Mouse (Mus musculus) intestine, postnatal 0 days (tissue): ENCODE measurements around the gene Daw1. TPM values are rescaled to one million over a fixed set of nuclear protein-coding genes. Genes with fewer than 3 reads are reported as not detected.
A peak's percentile ranks its signal among the peaks of the same experiment; 100 is the strongest.

Experiments used
- ATAC-seq: fragments of 200-750 bp; cut with Nextera tagmentation; 2 replicates; pipeline ENCODE4 v1.8.0; 2017; ENCODE audit warnings: mild to moderate bottlenecking, moderate TSS enrichment, moderate library complexity
- H3K27ac ChIP-seq: fragments of 300-500 bp; sonication (generic); 2 replicates; pipeline ENCODE4 v1.5.1; 2014; ENCODE audit warnings: mild to moderate bottlenecking, low read depth, low read length, moderate library complexity
- H3K27me3 ChIP-seq: fragments of 300-500 bp; sonication (generic); replicated peaks from 2 replicates; pipeline ENCODE4 v1.6.1; 2014; ENCODE audit warnings: low read length, mixed read lengths; ENCODE audit not compliant: control insufficient read depth, insufficient read depth
- H3K36me3 ChIP-seq: fragments of 300-500 bp; sonication (generic); 2 replicates; pipeline ENCODE4 v1.6.1; 2014; ENCODE audit warnings: mild to moderate bottlenecking, moderate library complexity; ENCODE audit not compliant: control insufficient read depth, insufficient read depth
- H3K4me1 ChIP-seq: fragments of 300-500 bp; sonication (generic); replicated peaks from 2 replicates; pipeline ENCODE4 v1.6.1; 2014; ENCODE audit warnings: antibody characterized with exemption, low read length, mixed read lengths; ENCODE audit not compliant: control insufficient read depth, insufficient read depth
- H3K4me2 ChIP-seq: fragments of 300-500 bp; sonication (generic); replicated peaks from 2 replicates; pipeline ENCODE4 v1.6.1; 2014; ENCODE audit warnings: low read depth, mild to moderate bottlenecking, moderate library complexity
- H3K4me3 ChIP-seq: fragments of 300-500 bp; sonication (generic); 2 replicates; pipeline ENCODE4 v1.5.1; 2014; ENCODE audit warnings: low read depth, low read length
- H3K9ac ChIP-seq: fragments of 300-500 bp; sonication (generic); 2 replicates; pipeline ENCODE4 v1.6.1; 2014; ENCODE audit warnings: mild to moderate bottlenecking, low read depth, low read length
- H3K9me3 ChIP-seq: fragments of 300-500 bp; sonication (generic); 2 replicates; pipeline ENCODE4 v1.6.1; 2016; ENCODE audit warnings: mixed run types; ENCODE audit not compliant: control insufficient read depth
- CTCF ChIP-seq: sonication (generic); IDR thresholded peaks from 2 replicates; pipeline ENCODE4 v1.5.1; 2016; ENCODE audit warnings: low read depth, mild to moderate bottlenecking, control low read depth, antibody characterized with exemption, moderate library complexity
- WGBS: fragments of 180-500 bp; shearing (Covaris S2); extraction: QIAGEN DNeasy Blood & Tissue Kit; methylation state at CpG from one replicate; pipeline ENCODE4 v1.1.7; 2014; 5-methylcytosine and 5-hydroxymethylcytosine counted together
- polyA plus RNA-seq: library from polyadenylated mRNA; unstranded; fragments of >200 nt; fragmentation: Nextera tagmentation; extraction: Ambion mirVana; gene quantifications from 2 replicates; pipeline ENCODE4 v1.2.1, GENCODE M21; 2015

Gene Daw1
- polyA plus RNA-seq = not detected in 2 replicates

DNA sequence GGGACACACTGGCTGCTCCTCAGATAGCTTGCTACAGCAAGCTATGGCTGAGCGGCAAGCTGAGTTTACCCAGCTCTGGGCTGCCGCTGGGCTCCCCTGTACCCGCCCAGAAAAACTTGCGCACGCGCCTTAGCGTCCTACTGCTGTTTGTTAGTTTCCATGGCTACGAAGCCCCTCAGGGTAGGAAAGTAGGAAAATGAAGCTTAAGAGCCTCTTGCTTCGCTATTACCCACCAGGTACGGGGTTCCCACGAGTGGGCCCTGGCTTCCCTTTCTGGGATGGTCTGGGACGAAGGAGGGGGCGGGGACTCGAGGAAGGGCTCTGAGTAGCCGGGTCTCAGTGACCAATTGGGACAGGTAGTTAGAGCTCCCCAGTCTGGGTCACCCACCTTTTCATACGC is at the start of gene Daw1:
Gene Daw1, plus strand, starts transcription at position 150 of the 400 bp plus-strand sequence.
- no peak within 1 kb of the TSS for H3K27ac ChIP-seq
- ATAC-seq = peak; percentile 64; the same call in 1 of the 2 replicates
- 0 out of 2 replicates have a peak within 1 kb of the TSS, but pooled peaks have one; percentile 53 for H3K9ac ChIP-seq
- H3K9me3 ChIP-seq = no peaks in the 10 kb centered on the region
- no peaks in the 10 kb centered on the region for H3K36me3 ChIP-seq
- no peaks in the 10 kb centered on the region for H3K4me1 ChIP-seq
- H3K4me3 ChIP-seq = peak within 1 kb of the TSS; percentile 69
- WGBS = under 1% methylated on average over 16 of the region's 16 CpGs
- peak within 1 kb of the TSS; percentile 91 for H3K4me2 ChIP-seq
- no peaks in the 10 kb centered on the region for H3K27me3 ChIP-seq
- no peak for TF ChIP-seq CTCF

DNA sequence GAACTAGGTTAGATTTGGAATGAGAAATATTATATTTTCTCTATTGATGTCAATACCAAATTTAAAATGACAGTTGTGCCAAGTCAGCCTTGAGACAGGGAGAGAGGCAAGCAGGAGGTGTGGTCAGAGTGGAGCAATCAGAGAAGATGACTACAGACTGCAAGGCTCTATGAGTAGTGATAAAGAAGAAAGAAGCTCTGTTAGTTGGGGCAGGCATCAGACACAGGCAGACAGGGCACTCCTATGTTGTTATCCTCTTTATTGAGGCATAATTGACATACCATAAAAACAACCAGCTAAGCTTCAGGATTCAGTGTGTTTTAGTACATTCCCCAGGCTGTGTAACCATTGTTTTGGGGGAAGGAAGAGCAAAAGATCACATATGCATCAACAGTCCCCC is 48.6 kb upstream of the Daw1 start:
- H3K4me3 ChIP-seq = no peak overlapping the region
- H3K4me2 ChIP-seq = no peak overlapping the region
- TF ChIP-seq CTCF = no peak
- H3K9ac ChIP-seq = no peak overlapping the region
- H3K27me3 ChIP-seq = no peaks in the 10 kb centered on the region
- H3K9me3 ChIP-seq = no peaks in the 10 kb centered on the region
- H3K4me1 ChIP-seq = no peaks in the 10 kb centered on the region; the same call in none of the 2 replicates
- H3K27ac ChIP-seq = no peak overlapping the region
- H3K36me3 ChIP-seq = no peaks in the 10 kb centered on the region
- peak; percentile 84 for ATAC-seq

DNA sequence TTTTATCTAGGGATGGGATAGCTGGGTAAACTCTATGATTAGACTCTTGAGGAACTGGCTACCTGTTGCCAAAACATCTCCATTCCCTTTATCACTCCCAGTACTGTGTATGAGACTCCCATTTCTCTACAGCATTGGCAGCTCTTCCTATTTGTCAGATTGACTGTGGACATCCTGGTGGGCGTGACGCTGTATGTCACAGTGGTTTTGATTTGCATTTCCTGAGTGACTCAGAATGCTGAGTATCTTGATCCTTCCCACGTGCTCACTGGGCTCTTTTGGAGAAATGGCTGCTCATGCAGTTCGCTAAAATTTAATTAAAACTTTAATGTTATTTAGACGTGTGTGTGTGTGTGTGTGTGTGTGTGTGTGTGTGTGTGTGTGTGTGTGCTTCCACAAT is 47.8 kb upstream of the Daw1 start:
- Histone ChIP-seq H3K4me3 (no peak overlapping the region), H3K9me3 (no peaks in the 10 kb centered on the region), H3K36me3 (no peaks in the 10 kb centered on the region), H3K4me1 (no peaks in the 10 kb centered on the region; the same call in none of the 2 replicates), H3K27ac (no peak overlapping the region), H3K9ac (no peak overlapping the region), H3K4me2 (no peak overlapping the region), H3K27me3 (no peaks in the 10 kb centered on the region)
- 55% methylated on average over 5 of the region's 5 CpGs for WGBS
- TF ChIP-seq CTCF = peak; percentile 6; the same call in 1 of the 2 replicates
- ATAC-seq = no peak

GRCm38 (mm10) chr1:83116447-83117137 is 43.0 kb upstream of the Daw1 start, which contains the start of gene Ccl20:
TSS of gene Ccl20 (plus strand) at chr1:83116766.
- Histone ChIP-seq H3K4me3 (no peak within 1 kb of the TSS), H3K27me3 (no peaks in the 10 kb centered on the region), H3K36me3 (no peaks in the 10 kb centered on the region), H3K9ac (no peak within 1 kb of the TSS), H3K4me1 (peaks cover 5% of the 10 kb centered on the region), H3K4me2 (peak within 1 kb of the TSS; percentile 18), H3K27ac (peak within 1 kb of the TSS; percentile 60), H3K9me3 (no peaks in the 10 kb centered on the region)
- peak; percentile 86 for ATAC-seq
- TF ChIP-seq CTCF = peak; percentile 68
- WGBS = 15% methylated on average over 8 of the region's 8 CpGs

DNA sequence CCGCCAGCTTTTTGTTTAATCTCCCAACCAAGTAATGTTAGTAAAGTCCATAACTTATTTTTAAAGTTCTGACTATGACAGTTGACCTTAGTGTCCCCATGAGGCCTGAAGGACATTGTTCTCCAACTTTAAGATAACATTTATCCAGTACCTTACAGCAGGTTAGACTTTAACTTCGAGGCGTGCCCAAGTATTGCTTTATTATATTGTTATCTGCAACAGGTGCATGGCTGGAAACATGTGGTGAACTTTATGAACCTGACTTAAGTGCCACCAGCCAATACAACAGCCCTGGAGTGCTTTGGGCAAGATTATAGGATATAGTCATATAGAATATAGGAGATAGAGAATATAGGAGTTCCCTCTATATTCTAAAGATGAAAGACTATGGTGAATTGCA is 42.3 kb upstream of the Daw1 start:
- peak; percentile 92 for ATAC-seq
- H3K36me3 ChIP-seq = no peaks in the 10 kb centered on the region

GRCm38 (mm10) chr1:83117661-83118060 is 41.9 kb upstream of the Daw1 start:
- no peak for TF ChIP-seq CTCF
- no peak for ATAC-seq
- WGBS = 61% methylated on average over 7 of the region's 7 CpGs
- Histone ChIP-seq H3K4me1 (0 out of 2 replicates have a peak, but pooled peaks cover 5% of the 10 kb centered on the region), H3K9ac (no peak overlapping the region), H3K4me3 (no peak overlapping the region), H3K27ac (peak overlapping the region; percentile 60; the same call in 1 of the 2 replicates), H3K36me3 (no peaks in the 10 kb centered on the region), H3K27me3 (no peaks in the 10 kb centered on the region), H3K4me2 (0 out of 2 replicates have a peak overlapping the region, but pooled peaks have one; percentile 17), H3K9me3 (no peaks in the 10 kb centered on the region)

More for the DNA sequence above, 42.3 kb upstream of the Daw1 start:
- Histone ChIP-seq H3K4me1 (0 out of 2 replicates have a peak, but pooled peaks cover 5% of the 10 kb centered on the region), H3K27ac (peak overlapping the region; percentile 60; the same call in 1 of the 2 replicates), H3K4me2 (peak overlapping the region; percentile 18; the same call in 1 of the 2 replicates), H3K9me3 (no peaks in the 10 kb centered on the region), H3K9ac (no peak overlapping the region), H3K4me3 (no peak overlapping the region), H3K27me3 (no peaks in the 10 kb centered on the region)
- 50% methylated on average over 3 of the region's 3 CpGs for WGBS
- no peak for TF ChIP-seq CTCF
